Mouse (Mus musculus): ENCODE data around the gene Znrf2. TPM values are rescaled to one million over a fixed set of nuclear protein-coding genes. Genes with fewer than 3 reads are reported as not detected.

Gene Znrf2
- polyA plus RNA-seq, 1 experiment: 0.60 TPM

DNA sequence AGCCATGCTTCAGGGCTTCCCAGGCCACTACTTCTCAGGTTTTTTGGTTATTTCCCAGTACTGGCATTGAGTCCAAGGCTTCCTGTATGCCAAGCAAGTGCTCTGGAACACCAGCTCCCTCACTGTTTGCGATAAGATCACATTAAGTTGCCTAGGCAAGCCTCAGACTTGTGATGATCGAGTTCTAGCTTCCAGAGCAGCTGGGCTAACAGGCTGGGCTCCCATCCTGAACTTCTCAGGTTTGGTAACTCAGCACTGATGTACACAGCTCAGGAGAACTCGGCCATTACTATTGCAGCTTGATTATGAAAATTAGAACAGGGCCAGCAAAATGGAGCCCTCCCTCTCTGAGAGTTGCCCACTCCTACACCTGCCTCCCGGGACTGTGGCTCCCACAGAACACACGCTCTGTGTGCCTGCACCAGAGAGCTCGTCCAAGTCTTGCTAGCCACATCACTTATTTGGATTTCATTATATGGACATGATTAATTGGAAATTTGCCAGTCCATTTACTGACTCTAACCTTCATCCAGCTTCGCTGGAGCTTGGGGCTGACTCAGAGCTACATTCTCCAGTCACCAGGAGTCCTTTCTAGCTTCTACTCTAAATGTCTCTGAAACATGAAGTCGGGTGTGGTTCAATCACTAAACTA is 14.5 kb downstream of the Znrf2 start:
- TF ChIP-seq GATA1 (IDR thresholded peaks at IDR 0.05; ENCODE audit: low read length): no peak
- TF ChIP-seq TAL1 (IDR thresholded peaks at IDR 0.05; ENCODE audit: low read length): no peak
- Histone ChIP-seq H3K4me1 (ENCODE audit: control insufficient read depth) (peaks cover 19% of the 10 kb centered on the region), H3K9me3 (ENCODE audit: control insufficient read depth, low read length) (no peaks in the 10 kb centered on the region), H3K4me3 (replicated peaks) (no peak overlapping the region), H3K27me3 (ENCODE audit: control insufficient read depth) (no peaks in the 10 kb centered on the region), H3K36me3 (ENCODE audit: control insufficient read depth) (no peaks in the 10 kb centered on the region)

- Histone ChIP-seq H3K36me3 (ENCODE audit: control insufficient read depth) (peaks cover under 1% of the 10 kb centered on the region), H3K4me3 (replicated peaks) (no peak overlapping the region), H3K4me1 (ENCODE audit: control insufficient read depth) (peaks cover 11% of the 10 kb centered on the region), H3K9me3 (ENCODE audit: control insufficient read depth, low read length) (no peaks in the 10 kb centered on the region), H3K27me3 (ENCODE audit: control insufficient read depth) (no peaks in the 10 kb centered on the region)
- TF ChIP-seq TAL1 (IDR thresholded peaks at IDR 0.05; ENCODE audit: low read length) (no peak), GATA1 (IDR thresholded peaks at IDR 0.05; ENCODE audit: low read length) (no peak)
Measured at GRCm38 (mm10) chr6:54833427-54833826, 16.7 kb downstream of the Znrf2 start.

- Histone ChIP-seq H3K27me3 (ENCODE audit: control insufficient read depth) (no peaks in the 10 kb centered on the region), H3K4me3 (replicated peaks) (no peak overlapping the region), H3K4me1 (ENCODE audit: control insufficient read depth) (no peaks in the 10 kb centered on the region), H3K36me3 (ENCODE audit: control insufficient read depth) (peaks cover 2% of the 10 kb centered on the region), H3K9me3 (ENCODE audit: control insufficient read depth, low read length) (no peaks in the 10 kb centered on the region; the same call in 1 of the 2 replicates)
- TF ChIP-seq TAL1 (IDR thresholded peaks at IDR 0.05; ENCODE audit: low read length) (no peak), GATA1 (IDR thresholded peaks at IDR 0.05; ENCODE audit: low read length) (no peak)
Measured at GRCm38 (mm10) chr6:54836666-54837065, 19.9 kb downstream of the Znrf2 start.

DNA sequence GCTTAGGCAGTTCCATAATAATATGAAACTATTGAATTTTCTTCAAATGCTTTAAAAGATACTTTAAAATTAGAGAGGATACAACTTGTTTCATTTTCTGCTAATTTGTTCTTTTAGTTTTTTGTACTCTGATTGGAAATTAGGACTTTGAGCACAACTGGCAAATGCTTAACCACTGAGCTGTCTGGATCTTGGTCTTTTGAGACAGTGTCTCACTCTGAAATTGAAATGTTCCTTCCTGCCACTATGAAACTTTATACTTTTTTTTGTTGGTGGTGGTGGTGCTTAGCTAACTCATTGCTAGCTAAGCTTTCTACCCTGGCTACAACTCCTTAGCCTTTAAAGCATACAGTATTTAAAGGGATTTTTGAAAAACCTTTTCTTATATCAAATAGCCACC is 24.7 kb downstream of the Znrf2 start:
- no peak overlapping the region for H3K4me3 ChIP-seq (replicated peaks)
- H3K9me3 ChIP-seq (ENCODE audit: control insufficient read depth, low read length): no peaks in the 10 kb centered on the region; the same call in 1 of the 2 replicates
- no peaks in the 10 kb centered on the region for H3K27me3 ChIP-seq (ENCODE audit: control insufficient read depth)
- H3K36me3 ChIP-seq (ENCODE audit: control insufficient read depth): peaks cover 2% of the 10 kb centered on the region
- H3K4me1 ChIP-seq (ENCODE audit: control insufficient read depth): peaks cover 4% of the 10 kb centered on the region
- no peak for TF ChIP-seq TAL1 (IDR thresholded peaks at IDR 0.05; ENCODE audit: low read length)
- no peak for TF ChIP-seq GATA1 (IDR thresholded peaks at IDR 0.05; ENCODE audit: low read length)

DNA sequence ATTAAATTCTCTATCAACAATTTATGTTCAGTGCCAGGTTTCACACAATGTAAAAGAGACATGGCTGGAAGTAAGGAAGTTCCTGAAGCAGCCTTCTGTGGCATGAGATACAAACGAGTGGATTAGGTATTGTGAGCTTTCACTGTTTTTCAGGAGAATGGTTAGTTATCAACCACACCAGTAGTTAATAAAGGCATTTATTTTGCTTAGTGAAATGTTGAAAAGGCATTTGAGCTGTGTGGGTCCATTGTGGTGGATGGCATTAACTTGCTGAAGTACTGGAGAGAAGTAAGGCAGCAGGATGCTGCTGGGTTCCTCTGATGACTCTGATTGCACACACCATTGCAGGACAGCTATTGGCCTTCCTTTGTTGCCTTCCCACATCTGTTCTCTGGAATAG is 25.3 kb downstream of the Znrf2 start:
- Histone ChIP-seq H3K4me1 (ENCODE audit: control insufficient read depth) (peaks cover 4% of the 10 kb centered on the region), H3K27me3 (ENCODE audit: control insufficient read depth) (no peaks in the 10 kb centered on the region), H3K9me3 (ENCODE audit: control insufficient read depth, low read length) (no peaks in the 10 kb centered on the region; the same call in 1 of the 2 replicates), H3K4me3 (replicated peaks) (no peak overlapping the region), H3K36me3 (ENCODE audit: control insufficient read depth) (peaks cover 2% of the 10 kb centered on the region)
- no peak for TF ChIP-seq GATA1 (IDR thresholded peaks at IDR 0.05; ENCODE audit: low read length)

- H3K27me3 ChIP-seq (ENCODE audit: control insufficient read depth): no peaks in the 10 kb centered on the region
- peaks cover 2% of the 10 kb centered on the region for H3K36me3 ChIP-seq (ENCODE audit: control insufficient read depth)
- H3K9me3 ChIP-seq (ENCODE audit: control insufficient read depth, low read length): no peaks in the 10 kb centered on the region
- no peak overlapping the region for H3K4me3 ChIP-seq (replicated peaks)
- H3K4me1 ChIP-seq (ENCODE audit: control insufficient read depth): peaks cover 37% of the 10 kb centered on the region
- TF ChIP-seq TAL1 (IDR thresholded peaks at IDR 0.05; ENCODE audit: low read length) (no peak), GATA1 (IDR thresholded peaks at IDR 0.05; ENCODE audit: low read length) (no peak)
Measured at GRCm38 (mm10) chr6:54848546-54848945, 31.8 kb downstream of the Znrf2 start.

DNA sequence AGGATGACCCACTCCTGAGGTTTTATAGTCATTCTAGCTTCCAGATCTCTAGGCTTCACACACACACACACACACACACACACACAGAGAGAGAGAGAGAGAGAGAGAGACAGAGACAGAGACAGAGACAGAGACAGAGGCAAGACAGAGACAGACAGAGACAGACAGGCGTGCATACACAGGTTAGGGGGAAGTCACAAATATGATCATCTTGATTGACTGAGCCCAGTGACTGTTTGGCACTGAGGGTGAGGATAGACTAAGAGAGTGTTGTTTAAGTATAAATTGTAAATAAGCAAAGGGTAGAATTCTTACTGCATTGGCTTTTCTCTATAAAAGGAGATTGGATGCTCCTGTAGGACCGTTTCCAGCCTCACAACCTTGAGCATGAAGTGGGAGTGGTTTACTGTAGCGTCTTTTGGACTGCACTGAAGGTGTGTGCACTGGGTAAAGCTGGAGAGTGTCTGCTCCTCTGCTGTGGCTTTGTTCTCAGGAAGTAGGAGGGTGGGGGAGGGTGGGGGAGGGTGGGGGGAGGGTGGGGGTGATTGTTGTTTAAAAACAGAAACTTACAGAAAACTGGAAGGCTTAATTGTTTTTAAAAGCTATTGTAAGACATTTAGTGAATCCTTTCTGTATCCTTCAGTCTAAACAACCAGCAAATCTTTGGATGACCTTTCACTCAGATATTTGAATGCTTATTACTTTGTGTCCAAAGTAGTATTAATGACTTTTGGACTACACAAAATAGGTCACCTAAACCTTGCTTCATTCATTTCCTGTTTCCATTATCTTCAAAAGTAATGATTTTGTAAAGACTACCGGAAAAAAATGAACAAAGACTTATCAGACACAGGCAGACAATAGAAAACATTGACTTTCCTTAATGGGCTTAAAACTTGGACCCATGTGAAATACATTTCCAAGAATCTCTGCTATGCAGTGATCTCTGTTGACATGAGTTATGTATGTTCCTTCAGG is 32.8 kb downstream of the Znrf2 start:
- Histone ChIP-seq H3K36me3 (ENCODE audit: control insufficient read depth) (peaks cover 2% of the 10 kb centered on the region), H3K4me3 (replicated peaks) (no peak overlapping the region), H3K9me3 (ENCODE audit: control insufficient read depth, low read length) (no peaks in the 10 kb centered on the region), H3K27me3 (ENCODE audit: control insufficient read depth) (no peaks in the 10 kb centered on the region), H3K4me1 (ENCODE audit: control insufficient read depth) (peaks cover 37% of the 10 kb centered on the region)
- TF ChIP-seq GATA1 (IDR thresholded peaks at IDR 0.05; ENCODE audit: low read length) (no peak), TAL1 (IDR thresholded peaks at IDR 0.05; ENCODE audit: low read length) (no peak)

DNA sequence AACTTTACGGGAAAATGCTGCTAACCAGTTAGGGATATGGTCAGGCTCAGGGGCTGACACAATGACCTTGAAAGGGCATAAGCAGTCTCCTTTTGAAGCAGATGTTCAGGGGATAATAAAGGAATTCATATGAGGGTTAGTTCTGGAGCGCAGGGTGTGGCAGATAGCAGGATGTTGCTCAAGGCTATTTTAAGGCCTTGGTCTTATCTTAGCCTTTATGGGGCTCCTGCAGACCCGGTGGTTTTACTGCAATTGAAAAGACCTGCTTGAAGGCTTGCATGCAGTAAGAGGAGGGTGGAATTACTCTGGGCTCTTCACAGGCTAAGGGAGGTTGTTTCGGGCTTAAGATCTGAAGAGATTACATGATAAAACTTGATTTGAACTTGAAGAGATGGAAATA is 35.1 kb downstream of the Znrf2 start:
- H3K4me1 ChIP-seq (ENCODE audit: control insufficient read depth): peaks cover 41% of the 10 kb centered on the region
- H3K4me3 ChIP-seq (replicated peaks): no peak overlapping the region
- H3K9me3 ChIP-seq (ENCODE audit: control insufficient read depth, low read length): no peaks in the 10 kb centered on the region
- no peaks in the 10 kb centered on the region for H3K27me3 ChIP-seq (ENCODE audit: control insufficient read depth)
- H3K36me3 ChIP-seq (ENCODE audit: control insufficient read depth): peaks cover 2% of the 10 kb centered on the region
- TF ChIP-seq TAL1 (IDR thresholded peaks at IDR 0.05; ENCODE audit: low read length) (no peak), GATA1 (IDR thresholded peaks at IDR 0.05; ENCODE audit: low read length) (no peak)

DNA sequence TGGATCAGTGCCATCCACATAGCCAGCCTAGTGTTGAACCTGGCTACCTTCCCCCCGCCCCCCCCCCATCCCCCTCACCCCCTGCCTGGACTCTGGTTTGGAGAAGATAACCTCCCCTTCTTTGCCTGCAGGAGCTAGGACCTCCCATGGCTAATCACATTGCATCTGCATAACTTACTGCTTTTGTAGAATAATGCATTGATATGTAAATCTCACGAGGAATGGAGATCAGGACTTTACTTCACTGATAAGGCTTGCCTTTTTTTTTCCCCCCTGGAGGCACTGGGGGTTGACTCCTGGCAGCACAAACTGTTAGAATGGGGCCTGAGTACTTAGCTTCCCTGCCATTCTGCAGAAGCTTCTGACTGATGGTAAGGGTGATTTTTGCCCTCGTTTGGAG is 36.0 kb downstream of the Znrf2 start:
- no peak overlapping the region for H3K4me3 ChIP-seq (replicated peaks)
- H3K36me3 ChIP-seq (ENCODE audit: control insufficient read depth): peaks cover 2% of the 10 kb centered on the region
- H3K27me3 ChIP-seq (ENCODE audit: control insufficient read depth): no peaks in the 10 kb centered on the region
- peaks cover 41% of the 10 kb centered on the region for H3K4me1 ChIP-seq (ENCODE audit: control insufficient read depth)
- TF ChIP-seq GATA1 (IDR thresholded peaks at IDR 0.05; ENCODE audit: low read length): no peak
- TF ChIP-seq TAL1 (IDR thresholded peaks at IDR 0.05; ENCODE audit: low read length): no peak
- H3K9me3 ChIP-seq (ENCODE audit: control insufficient read depth, low read length): no peaks in the 10 kb centered on the region
